Mouse (Mus musculus) heart, postnatal 4 days (tissue): Measurements from ENCODE around the gene Tm4sf20. TPM values are rescaled to one million over a fixed set of nuclear protein-coding genes. Genes with fewer than 3 reads are reported as not detected.

Experiments
- total RNA-seq, 2 experiments: library from RNA; stranded (reverse); gene quantifications; 2 replicates each; pipeline ENCODE4 v1.2.3; 2021

The Tm4sf20 gene
- total RNA-seq, 2 experiments from 2014 or later: not detected

Other genes starting within 250 kb of the Tm4sf20 start
- gene Col4a4, start 181.6 kb downstream of the Tm4sf20 start, total RNA-seq: 1 to 10 TPM; 4.1 to 5.0 TPM
- 1 to 10 TPM; 1.6 to 2.6 TPM for gene Col4a3, start 181.5 kb downstream of the Tm4sf20 start, total RNA-seq
- 100 to 1,000 TPM; 190 to 206 TPM for gene Mff, start 43.6 kb downstream of the Tm4sf20 start, total RNA-seq
- gene Gm47791, start 2.8 kb upstream of the Tm4sf20 start, total RNA-seq: not detected
- 10 to 100 TPM; 48.5 to 50.8 TPM for gene Agfg1, start 71.0 kb upstream of the Tm4sf20 start, total RNA-seq
- gene A030005L19Rik, start 144.9 kb upstream of the Tm4sf20 start, total RNA-seq: under 1 TPM; 0.36 to 0.56 TPM
- not detected for gene A030014E15Rik, start 156.5 kb upstream of the Tm4sf20 start, total RNA-seq
- gene Gm6217, start 162.9 kb upstream of the Tm4sf20 start, total RNA-seq: not detected
- not detected for gene A030003K21Rik, start 174.9 kb upstream of the Tm4sf20 start, total RNA-seq
- not detected for gene Gm7544, start 187.6 kb upstream of the Tm4sf20 start, total RNA-seq
- gene Gm47955, start 191.8 kb upstream of the Tm4sf20 start, total RNA-seq: not detected
- gene Gm47959, start 232.1 kb upstream of the Tm4sf20 start, total RNA-seq: not detected